Mouse (Mus musculus) hindbrain, postnatal 0 days (tissue): ENCODE data around the gene Cep89. TPM values are rescaled to one million over a fixed set of nuclear protein-coding genes. Genes with fewer than 3 reads are reported as not detected.

ENCODE experiments used
- ATAC-seq: fragments of 200-750 bp; cut with Nextera tagmentation; 2 replicates; pipeline ENCODE4 v1.8.0; 2017; ENCODE audit warnings: mild to moderate bottlenecking, moderate TSS enrichment, moderate library complexity
- DNase-seq: peaks from one replicate; pipeline ENCODE4 v3.0.0-alpha.2; 2015; ENCODE audit warnings: low spot score
- H3K27ac ChIP-seq: fragments of 300-500 bp; sonication (generic); 2 replicates; pipeline ENCODE4 v1.5.1; 2014; ENCODE audit warnings: mild to moderate bottlenecking
- H3K27me3 ChIP-seq: fragments of 300-500 bp; sonication (generic); 2 replicates; pipeline ENCODE4 v1.6.1; 2014; ENCODE audit warnings: low read length, mixed read lengths; ENCODE audit not compliant: insufficient read depth
- H3K36me3 ChIP-seq: fragments of 300-500 bp; sonication (generic); 2 replicates; pipeline ENCODE4 v1.6.1; 2014; ENCODE audit warnings: low read length, mixed read lengths; ENCODE audit not compliant: insufficient read depth
- H3K4me1 ChIP-seq: fragments of 300-500 bp; sonication (generic); 2 replicates; pipeline ENCODE4 v1.6.1; 2014; ENCODE audit warnings: antibody characterized with exemption, low read length, mixed read lengths; ENCODE audit not compliant: insufficient read depth
- H3K4me2 ChIP-seq: fragments of 300-500 bp; sonication (generic); 2 replicates; pipeline ENCODE4 v1.6.1; 2014; ENCODE audit warnings: low read depth, mild to moderate bottlenecking, low read length, moderate library complexity, mixed read lengths
- H3K4me3 ChIP-seq: fragments of 300-500 bp; sonication (generic); 2 replicates; pipeline ENCODE4 v1.5.1; 2014; ENCODE audit warnings: low read length
- H3K9ac ChIP-seq: fragments of 300-500 bp; sonication (generic); replicated peaks from 2 replicates; pipeline ENCODE4 v1.6.1; 2014; ENCODE audit warnings: mild to moderate bottlenecking, low read length, moderate library complexity, mixed read lengths
- H3K9me3 ChIP-seq: fragments of 300-500 bp; sonication (generic); 2 replicates; pipeline ENCODE4 v1.6.1; 2016; ENCODE audit warnings: low read length, mixed read lengths
- CTCF ChIP-seq: IDR thresholded peaks from 2 replicates; pipeline ENCODE4 v1.5.1; 2016; ENCODE audit warnings: antibody characterized with exemption, control low read depth, low read depth
- WGBS: fragments of 180-500 bp; shearing (Covaris S2); extraction: QIAGEN DNeasy Blood & Tissue Kit; methylation state at CpG from one replicate; pipeline ENCODE4 v1.1.7; 2014; 5-methylcytosine and 5-hydroxymethylcytosine counted together
- polyA plus RNA-seq: library from polyadenylated mRNA; unstranded; fragments of >200 nt; fragmentation: Nextera tagmentation; extraction: Ambion mirVana; gene quantifications from 2 replicates; pipeline ENCODE4 v1.2.1, GENCODE M21; 2015
- total RNA-seq: library from RNA; depleted of rRNA; stranded (reverse); fragments of >200 nt; gene quantifications from 2 replicates; pipeline ENCODE4 v1.2.3, GENCODE M21; 2014

Cep89 gene
- total and polyA plus RNA-seq, 2 experiments from 2014 or later, result 9.6 to 24.6 TPM

GRCm38 (mm10) chr7:35415801-35416653 lies 19.2 kb downstream of the Cep89 start:
- Histone ChIP-seq H3K4me3 (no peak overlapping the region), H3K27me3 (no peaks in the 10 kb centered on the region), H3K4me1 (no peaks in the 10 kb centered on the region), H3K36me3 (peaks cover 23% of the 10 kb centered on the region), H3K4me2 (no peak overlapping the region), H3K9ac (no peak overlapping the region), H3K9me3 (no peaks in the 10 kb centered on the region), H3K27ac (no peak overlapping the region)
- DNase-seq (no peak), ATAC-seq (no peak)
- 86% methylated on average over 9 of the region's 9 CpGs for WGBS
- no peak for TF ChIP-seq CTCF

- WGBS, result 92% methylated on average over 5 of the region's 5 CpGs
- H3K4me2 ChIP-seq, result no peak overlapping the region
- H3K4me1 ChIP-seq, result no peaks in the 10 kb centered on the region
- no peaks in the 10 kb centered on the region for H3K9me3 ChIP-seq
- no peak for ATAC-seq
- peaks cover 22% of the 10 kb centered on the region for H3K36me3 ChIP-seq
- no peak overlapping the region for H3K4me3 ChIP-seq
- no peak for TF ChIP-seq CTCF
- H3K27me3 ChIP-seq, result no peaks in the 10 kb centered on the region
- DNase-seq, result no peak
- H3K27ac ChIP-seq, result no peak overlapping the region
- H3K9ac ChIP-seq, result no peak overlapping the region
These were observed 19.8 kb downstream of the Cep89 start for GRCm38 (mm10) chr7:35416654-35416948.

- WGBS, result 92% methylated on average over 10 of the region's 10 CpGs
- H3K4me1 ChIP-seq, result no peaks in the 10 kb centered on the region
- no peak for TF ChIP-seq CTCF
- H3K27ac ChIP-seq, result no peak overlapping the region
- no peaks in the 10 kb centered on the region for H3K27me3 ChIP-seq
- ATAC-seq (no peak), DNase-seq (no peak)
- H3K9me3 ChIP-seq, result no peaks in the 10 kb centered on the region
- no peak overlapping the region for H3K9ac ChIP-seq
- H3K4me3 ChIP-seq, result no peak overlapping the region
- no peak overlapping the region for H3K4me2 ChIP-seq
- H3K36me3 ChIP-seq, result peaks cover 30% of the 10 kb centered on the region
These were observed 26.2 kb downstream of the Cep89 start for GRCm38 (mm10) chr7:35423071-35423470.

- no peak overlapping the region for H3K4me2 ChIP-seq
- TF ChIP-seq CTCF, result no peak
- peaks cover 47% of the 10 kb centered on the region for H3K36me3 ChIP-seq
- H3K9me3 ChIP-seq, result no peaks in the 10 kb centered on the region
- H3K4me1 ChIP-seq, result no peaks in the 10 kb centered on the region
- no peak for DNase-seq
- ATAC-seq, result no peak
- H3K27ac ChIP-seq, result no peak overlapping the region
- no peak overlapping the region for H3K4me3 ChIP-seq
- 96% methylated on average over 10 of the region's 10 CpGs for WGBS
- H3K27me3 ChIP-seq, result no peaks in the 10 kb centered on the region
- H3K9ac ChIP-seq, result no peak overlapping the region
These were observed 31.3 kb downstream of the Cep89 start for GRCm38 (mm10) chr7:35428146-35428545.

- no peak overlapping the region for H3K9ac ChIP-seq
- H3K4me1 ChIP-seq, result no peaks in the 10 kb centered on the region
- H3K4me2 ChIP-seq, result no peak overlapping the region
- 81% methylated on average over 9 of the region's 9 CpGs for WGBS
- ATAC-seq (no peak), DNase-seq (no peak)
- H3K9me3 ChIP-seq, result no peaks in the 10 kb centered on the region
- no peak for TF ChIP-seq CTCF
- H3K27me3 ChIP-seq, result no peaks in the 10 kb centered on the region
- H3K4me3 ChIP-seq, result no peak overlapping the region
- H3K27ac ChIP-seq, result no peak overlapping the region
- peaks cover 45% of the 10 kb centered on the region for H3K36me3 ChIP-seq
These were observed 38.4 kb downstream of the Cep89 start for GRCm38 (mm10) chr7:35435266-35435665.

DNA sequence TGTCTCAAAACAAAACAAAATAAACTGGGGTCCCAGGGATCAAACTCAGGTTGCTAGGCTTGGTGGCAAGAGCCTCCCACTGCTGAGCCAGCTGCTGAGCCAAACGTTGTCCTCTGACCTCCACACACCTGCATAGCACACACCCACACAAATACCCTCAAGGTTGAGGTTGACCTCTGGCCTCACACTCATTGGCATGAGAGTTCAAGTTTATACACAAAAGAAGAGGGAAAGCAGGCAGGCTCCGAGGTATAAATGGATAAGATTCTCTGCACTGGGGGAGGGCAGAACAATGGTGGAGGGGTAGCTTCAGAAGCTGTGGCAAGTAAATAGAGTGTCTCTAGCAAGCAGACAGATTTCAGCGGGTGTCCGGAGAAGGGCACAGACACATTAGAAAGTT lies 50.7 kb downstream of the Cep89 start:
- 29% methylated on average over 4 of the region's 4 CpGs for WGBS
- no peaks in the 10 kb centered on the region for H3K36me3 ChIP-seq

More for the DNA sequence above, 50.7 kb downstream of the Cep89 start:
- ATAC-seq, result no peak
- Histone ChIP-seq H3K4me3 (no peak overlapping the region), H3K27me3 (no peaks in the 10 kb centered on the region), H3K9ac (no peak overlapping the region), H3K9me3 (no peaks in the 10 kb centered on the region), H3K4me1 (no peaks in the 10 kb centered on the region), H3K4me2 (no peak overlapping the region), H3K27ac (no peak overlapping the region)
- no peak for TF ChIP-seq CTCF
- DNase-seq, result no peak
